Mouse (Mus musculus): ENCODE data around the gene Rassf4. TPM values are rescaled to one million over a fixed set of nuclear protein-coding genes. Genes with fewer than 3 reads are reported as not detected.

The Rassf4 gene
- total and polyA plus RNA-seq, 2 experiments: 2.2 to 3.1 TPM

DNA sequence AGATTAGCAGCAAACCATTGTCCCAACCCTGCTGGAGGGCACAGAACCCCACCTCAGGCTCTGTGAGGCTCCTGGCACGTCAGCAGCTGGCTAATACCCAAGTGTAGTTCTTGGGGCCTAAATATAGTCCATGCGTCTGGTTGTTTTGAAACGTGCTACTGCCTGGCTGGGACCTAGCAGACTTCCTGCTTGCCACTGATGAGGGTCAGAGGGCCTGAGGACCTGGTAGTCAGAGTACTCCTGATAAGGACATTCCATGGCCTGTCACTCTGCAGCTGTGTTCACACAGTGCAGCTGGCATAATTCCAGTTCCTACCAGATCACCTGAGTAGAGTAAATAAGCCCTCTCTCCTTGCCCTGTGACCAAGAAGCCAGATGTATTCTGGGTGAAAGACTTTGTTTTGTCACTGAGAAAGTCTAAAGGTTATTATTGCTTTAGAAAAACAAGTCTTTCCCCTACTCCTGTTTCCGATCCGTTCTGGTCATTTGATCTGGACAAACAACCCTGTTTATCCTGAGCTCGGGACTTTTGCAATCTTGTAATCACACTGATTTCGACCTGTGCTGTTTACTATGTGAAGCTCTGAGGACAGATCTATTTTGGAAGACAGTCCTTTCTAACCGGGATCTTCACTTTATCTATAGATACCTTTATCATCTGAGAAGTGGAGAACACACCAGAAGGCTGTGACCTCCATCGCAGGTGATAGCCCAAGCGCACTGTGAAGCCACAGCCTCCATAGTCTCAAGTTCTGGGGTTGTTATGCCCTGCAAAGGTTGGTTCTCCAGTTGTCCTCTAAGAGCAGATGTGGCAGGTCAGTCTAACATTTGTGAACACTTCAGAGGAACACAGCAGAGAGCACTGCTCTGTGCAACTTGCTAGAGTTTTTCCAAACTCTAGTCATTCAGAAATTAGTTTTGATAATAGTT lies 38.2 kb downstream of the Rassf4 start:
- peak overlapping the region; percentile 100 for H3K27ac ChIP-seq (replicated peaks; ENCODE audit: insufficient read depth, low read depth, low read length)
- H3K27me3 ChIP-seq (ENCODE audit: control insufficient read depth, insufficient read depth, low read length): no peaks in the 10 kb centered on the region
- H3K4me1 ChIP-seq (ENCODE audit: control insufficient read depth, insufficient read depth, low read length): peaks cover 30% of the 10 kb centered on the region
- DNase-seq (ENCODE audit: extremely low read depth, low read depth, low spot score): peak; percentile 100
- no peak for TF ChIP-seq CTCF (IDR thresholded peaks at IDR 0.05; ENCODE audit: low read depth, low read length)
- TF ChIP-seq POLR2A (IDR thresholded peaks at IDR 0.05; ENCODE audit: extremely low read depth, insufficient read depth, low read length): no peak
- no peaks in the 10 kb centered on the region for H3K36me3 ChIP-seq (ENCODE audit: control insufficient read depth, insufficient read depth, low read length)
- WGBS: 6% methylated on average over 10 of the region's 10 CpGs
- H3K79me2 ChIP-seq (ENCODE audit: control insufficient read depth, insufficient read depth, low read length): no peaks in the 10 kb centered on the region
- H3K4me3 ChIP-seq (ENCODE audit: insufficient read depth, low read depth, low read length): peak overlapping the region; percentile 53
- peak overlapping the region; percentile 66 for H3K9ac ChIP-seq (ENCODE audit: low read depth, low read length)

DNA sequence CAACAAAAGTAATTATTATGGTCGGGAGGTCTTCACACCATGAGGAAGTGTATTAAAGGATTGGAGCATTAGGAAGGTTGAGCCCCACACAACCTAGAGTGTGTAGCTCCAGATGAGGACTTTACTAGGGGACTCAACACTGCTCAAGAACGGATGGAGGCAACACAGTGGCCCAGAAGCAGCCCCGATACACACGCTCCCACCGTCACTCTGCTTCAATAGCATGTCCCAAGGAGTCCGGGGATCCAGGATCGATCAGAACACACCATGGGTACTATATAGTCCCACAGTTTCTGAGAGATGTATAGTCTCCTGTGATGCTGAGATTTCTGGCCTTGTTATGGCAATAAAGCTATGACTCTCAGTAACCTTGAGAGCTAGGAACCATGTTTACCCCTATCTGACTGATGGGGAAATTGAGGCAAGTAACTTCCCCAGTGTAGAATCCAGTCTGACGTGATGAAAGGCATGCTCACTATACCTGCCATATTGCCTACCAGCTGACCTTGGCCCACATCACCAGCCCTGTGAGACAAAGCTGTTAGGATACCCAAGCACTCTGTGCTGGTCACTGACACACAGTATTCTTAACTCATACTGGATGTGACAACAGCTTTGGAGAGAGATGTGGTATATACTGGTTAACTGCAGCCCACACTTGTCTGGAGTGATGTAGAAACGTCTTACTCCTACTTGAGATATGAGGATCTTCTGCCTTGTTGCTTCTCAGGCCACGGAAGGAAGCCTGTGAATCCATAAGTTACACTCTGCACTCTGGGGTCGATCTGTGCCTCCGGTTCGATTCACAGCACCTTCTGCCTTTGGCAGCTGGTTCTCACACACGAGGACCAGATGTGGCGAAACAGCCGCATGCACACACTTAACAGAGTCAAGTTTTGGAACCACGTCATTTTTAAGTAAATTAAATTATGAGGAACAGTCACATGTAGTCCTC lies 39.7 kb downstream of the Rassf4 start:
- peaks cover 28% of the 10 kb centered on the region for H3K4me1 ChIP-seq (ENCODE audit: control insufficient read depth, insufficient read depth, low read length)
- no peak overlapping the region for H3K4me3 ChIP-seq (ENCODE audit: insufficient read depth, low read depth, low read length)
- H3K36me3 ChIP-seq (ENCODE audit: control insufficient read depth, insufficient read depth, low read length): no peaks in the 10 kb centered on the region
- no peaks in the 10 kb centered on the region for H3K79me2 ChIP-seq (ENCODE audit: control insufficient read depth, insufficient read depth, low read length)
- TF ChIP-seq POLR2A (IDR thresholded peaks at IDR 0.05; ENCODE audit: extremely low read depth, insufficient read depth, low read length) (no peak), CTCF (IDR thresholded peaks at IDR 0.05; ENCODE audit: low read depth, low read length) (no peak)
- no peaks in the 10 kb centered on the region for H3K27me3 ChIP-seq (ENCODE audit: control insufficient read depth, insufficient read depth, low read length)
- H3K27ac ChIP-seq (replicated peaks; ENCODE audit: insufficient read depth, low read depth, low read length): peak overlapping the region; percentile 90
- no peak for DNase-seq (ENCODE audit: extremely low read depth, low read depth, low spot score)
- no peak overlapping the region for H3K9ac ChIP-seq (ENCODE audit: low read depth, low read length)
- WGBS: 89% methylated on average over 17 of the region's 17 CpGs

DNA sequence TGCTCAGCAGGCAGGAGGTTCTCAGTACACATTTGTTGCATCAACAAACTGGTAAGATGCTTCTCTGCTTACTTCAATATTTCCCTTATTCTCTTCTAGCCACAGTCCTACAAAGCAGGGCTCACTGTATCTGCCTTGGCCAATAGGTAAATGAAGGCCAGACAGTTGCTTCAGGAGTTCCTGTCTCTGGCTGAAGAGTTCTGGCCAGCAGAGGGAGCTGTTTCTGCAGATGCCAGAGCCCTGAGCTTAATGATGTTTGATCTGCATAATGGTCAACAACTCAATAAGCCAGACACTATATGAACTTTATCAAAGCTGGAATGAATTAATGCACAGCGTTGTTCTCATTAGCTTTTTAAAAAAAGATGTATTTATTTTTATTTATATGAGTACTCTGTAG lies 41.6 kb downstream of the Rassf4 start:
- 9% methylated on average over 1 of the region's 1 CpGs for WGBS
- Histone ChIP-seq H3K27me3 (ENCODE audit: control insufficient read depth, insufficient read depth, low read length) (no peaks in the 10 kb centered on the region), H3K4me1 (ENCODE audit: control insufficient read depth, insufficient read depth, low read length) (peaks cover 19% of the 10 kb centered on the region), H3K36me3 (ENCODE audit: control insufficient read depth, insufficient read depth, low read length) (no peaks in the 10 kb centered on the region), H3K9ac (ENCODE audit: low read depth, low read length) (no peak overlapping the region), H3K4me3 (ENCODE audit: insufficient read depth, low read depth, low read length) (no peak overlapping the region), H3K79me2 (ENCODE audit: control insufficient read depth, insufficient read depth, low read length) (peaks cover 2% of the 10 kb centered on the region; the same call in 1 of the 2 replicates), H3K27ac (replicated peaks; ENCODE audit: insufficient read depth, low read depth, low read length) (no peak overlapping the region)
- TF ChIP-seq POLR2A (IDR thresholded peaks at IDR 0.05; ENCODE audit: extremely low read depth, insufficient read depth, low read length): no peak
- TF ChIP-seq CTCF (IDR thresholded peaks at IDR 0.05; ENCODE audit: low read depth, low read length): peak; percentile 81
- DNase-seq (ENCODE audit: extremely low read depth, low read depth, low spot score): peak; percentile 85

DNA sequence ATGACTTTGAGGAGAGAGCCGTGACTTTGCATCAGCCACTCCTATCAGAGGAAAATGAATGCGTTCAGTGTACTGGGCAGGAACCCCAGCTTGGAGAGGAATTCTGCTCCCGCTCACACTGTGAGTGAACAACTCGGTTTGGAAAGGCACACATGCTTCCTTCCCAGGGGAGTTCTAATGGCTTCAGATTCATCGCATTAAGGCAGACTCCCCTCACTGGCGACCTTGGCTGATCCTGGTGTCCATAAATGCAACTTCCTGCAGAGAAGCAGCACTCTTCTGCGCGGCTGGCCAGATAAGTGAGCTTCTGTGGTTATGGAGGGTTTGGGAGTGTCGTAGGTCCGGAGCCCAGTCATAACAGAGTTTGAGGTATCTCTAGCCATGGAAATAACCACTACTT lies 44.0 kb downstream of the Rassf4 start:
- H3K27ac ChIP-seq (replicated peaks; ENCODE audit: insufficient read depth, low read depth, low read length): no peak overlapping the region
- H3K27me3 ChIP-seq (ENCODE audit: control insufficient read depth, insufficient read depth, low read length): no peaks in the 10 kb centered on the region
- TF ChIP-seq POLR2A (IDR thresholded peaks at IDR 0.05; ENCODE audit: extremely low read depth, insufficient read depth, low read length) (no peak), CTCF (IDR thresholded peaks at IDR 0.05; ENCODE audit: low read depth, low read length) (no peak)
- H3K4me1 ChIP-seq (ENCODE audit: control insufficient read depth, insufficient read depth, low read length): peaks cover 2% of the 10 kb centered on the region; the same call in 1 of the 2 replicates
- no peaks in the 10 kb centered on the region for H3K36me3 ChIP-seq (ENCODE audit: control insufficient read depth, insufficient read depth, low read length)
- 93% methylated on average over 10 of the region's 10 CpGs for WGBS
- H3K9ac ChIP-seq (ENCODE audit: low read depth, low read length): no peak overlapping the region
- DNase-seq (ENCODE audit: extremely low read depth, low read depth, low spot score): no peak
- peaks cover 2% of the 10 kb centered on the region; the same call in 1 of the 2 replicates for H3K79me2 ChIP-seq (ENCODE audit: control insufficient read depth, insufficient read depth, low read length)
- no peak overlapping the region for H3K4me3 ChIP-seq (ENCODE audit: insufficient read depth, low read depth, low read length)

DNA sequence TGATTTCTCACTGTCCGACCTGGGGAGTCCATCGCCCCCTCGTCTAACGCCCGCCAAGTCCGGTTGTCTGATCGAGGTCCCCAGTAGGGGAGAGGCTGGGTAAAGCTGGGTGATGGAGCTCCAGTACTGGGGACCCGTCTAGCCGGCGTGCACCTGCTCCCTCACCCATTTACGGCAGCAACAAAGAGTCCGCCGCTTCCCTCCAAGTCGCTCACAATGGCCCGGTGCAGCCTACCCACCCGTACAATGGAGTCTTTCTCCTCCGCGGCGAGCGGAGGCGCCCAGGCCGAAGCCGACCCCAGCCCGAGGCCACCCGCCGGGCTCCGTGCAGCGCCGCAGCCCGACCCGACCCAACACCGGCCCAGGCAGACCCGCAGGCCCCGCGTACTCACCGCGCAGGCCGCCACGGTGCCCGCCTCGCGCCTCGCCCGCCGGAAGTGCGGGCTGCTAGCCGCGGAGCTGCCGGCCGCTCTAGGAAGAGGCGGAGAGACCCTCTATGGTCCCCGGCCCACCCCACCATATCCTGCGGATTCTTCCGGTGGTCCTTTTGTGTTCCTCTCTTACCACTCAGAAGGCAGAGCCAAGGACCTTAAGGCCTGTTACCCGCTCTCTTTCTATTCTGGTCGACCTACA lies 45.1 kb downstream of the Rassf4 start, which contains the start of gene Zfp422:
TSS of gene Zfp422 (minus strand) at position 461 of the 633 bp plus-strand sequence.
- peak within 1 kb of the TSS; percentile 95 for H3K4me3 ChIP-seq (ENCODE audit: insufficient read depth, low read depth, low read length)
- peaks cover 2% of the 10 kb centered on the region; the same call in 1 of the 2 replicates for H3K79me2 ChIP-seq (ENCODE audit: control insufficient read depth, insufficient read depth, low read length)
- H3K9ac ChIP-seq (ENCODE audit: low read depth, low read length): peak within 1 kb of the TSS; percentile 83
- TF ChIP-seq POLR2A (IDR thresholded peaks at IDR 0.05; ENCODE audit: extremely low read depth, insufficient read depth, low read length) (0 out of 2 replicates have a peak, but pooled peaks have one; percentile 28), CTCF (IDR thresholded peaks at IDR 0.05; ENCODE audit: low read depth, low read length) (0 out of 2 replicates have a peak, but pooled peaks have one; percentile 5)
- H3K4me1 ChIP-seq (ENCODE audit: control insufficient read depth, insufficient read depth, low read length): peaks cover 2% of the 10 kb centered on the region; the same call in 1 of the 2 replicates
- no peaks in the 10 kb centered on the region for H3K36me3 ChIP-seq (ENCODE audit: control insufficient read depth, insufficient read depth, low read length)
- H3K27me3 ChIP-seq (ENCODE audit: control insufficient read depth, insufficient read depth, low read length): no peaks in the 10 kb centered on the region
- peak; percentile 39 for DNase-seq (ENCODE audit: extremely low read depth, low read depth, low spot score)
- under 1% methylated on average over 56 of the region's 56 CpGs for WGBS
- peak within 1 kb of the TSS; percentile 1; the same call in 1 of the 2 replicates for H3K27ac ChIP-seq (replicated peaks; ENCODE audit: insufficient read depth, low read depth, low read length)

All from liver, adult 2 months (tissue).